Mouse (Mus musculus) limb, embryonic 11.5 days (tissue): ENCODE measurements at regions not wholly inside any gene's neighbourhood (a gene's known extent, or its start where the extent isn't known, plus 50 kb on each side); places are given as distances from the start of the nearest gene placed in this dataset.

ENCODE experiments used
- ATAC-seq: fragments of 200-750 bp; cut with Nextera tagmentation; 2 replicates; pipeline ENCODE4 v1.8.0; 2017; ENCODE audit warnings: low read depth; ENCODE audit not compliant: insufficient number of reproducible peaks, low FRiP score, low TSS enrichment
- DNase-seq: peaks from one replicate; pipeline ENCODE4 v3.0.0-alpha.2; 2015; ENCODE audit warnings: low spot score
- H3K27ac ChIP-seq: fragments of 300-500 bp; sonication (generic); replicated peaks from 2 replicates; pipeline ENCODE4 v1.5.1; 2014; ENCODE audit warnings: low read depth, mild to moderate bottlenecking, low read length
- H3K27me3 ChIP-seq: fragments of 300-500 bp; sonication (generic); 2 replicates; pipeline ENCODE4 v1.6.1; 2014; ENCODE audit warnings: mild to moderate bottlenecking, low read length, mixed read lengths; ENCODE audit not compliant: control insufficient read depth, insufficient read depth
- H3K36me3 ChIP-seq: fragments of 300-500 bp; sonication (generic); 2 replicates; pipeline ENCODE4 v1.6.1; 2014; ENCODE audit warnings: mild to moderate bottlenecking, low read length, moderate library complexity, mixed read lengths; ENCODE audit not compliant: control insufficient read depth, insufficient read depth
- H3K4me1 ChIP-seq: fragments of 300-500 bp; sonication (generic); 2 replicates; pipeline ENCODE4 v1.6.1; 2014; ENCODE audit warnings: low read length, mixed read lengths; ENCODE audit not compliant: control insufficient read depth, insufficient read depth
- H3K4me2 ChIP-seq: fragments of 300-500 bp; sonication (generic); 2 replicates; pipeline ENCODE4 v1.6.1; 2014; ENCODE audit warnings: low read depth, mild to moderate bottlenecking, moderate library complexity; ENCODE audit not compliant: severe bottlenecking
- H3K4me3 ChIP-seq: fragments of 300-500 bp; sonication (generic); 2 replicates; pipeline ENCODE4 v1.5.1; 2014; ENCODE audit warnings: low read depth, low read length
- H3K9ac ChIP-seq: fragments of 300-500 bp; sonication (generic); 2 replicates; pipeline ENCODE4 v1.6.1; 2014; ENCODE audit warnings: mild to moderate bottlenecking, low read length
- H3K9me3 ChIP-seq: fragments of 300-500 bp; sonication (generic); 2 replicates; pipeline ENCODE4 v1.6.1; 2016; ENCODE audit warnings: low read length; ENCODE audit not compliant: control insufficient read depth
- WGBS: fragments of 180-500 bp; shearing (Covaris S2); extraction: QIAGEN DNeasy Blood & Tissue Kit; methylation state at CpG from one replicate; pipeline ENCODE4 v1.1.7; 2014; 5-methylcytosine and 5-hydroxymethylcytosine counted together

GRCm38 (mm10) chr9:34348442-34348841, 137.3 kb upstream of the Kirrel3 start:
- ATAC-seq (no peak), DNase-seq (no peak)
- H3K4me1 ChIP-seq, result no peaks in the 10 kb centered on the region
- no peak overlapping the region for H3K27ac ChIP-seq
- H3K9ac ChIP-seq, result no peak overlapping the region
- H3K4me3 ChIP-seq, result no peak overlapping the region
- H3K4me2 ChIP-seq, result no peak overlapping the region
- no peaks in the 10 kb centered on the region for H3K36me3 ChIP-seq
- H3K27me3 ChIP-seq, result no peaks in the 10 kb centered on the region
- no peaks in the 10 kb centered on the region for H3K9me3 ChIP-seq
- 83% methylated on average over 2 of the region's 2 CpGs for WGBS

GRCm38 (mm10) chr9:34349997-34350396, 135.7 kb upstream of the Kirrel3 start:
- no peak overlapping the region for H3K4me3 ChIP-seq
- DNase-seq (no peak), ATAC-seq (no peak)

GRCm38 (mm10) chr9:34353744-34354143, 131.9 kb upstream of the Kirrel3 start:
- no peak for DNase-seq
- no peak overlapping the region for H3K4me3 ChIP-seq
- H3K9me3 ChIP-seq, result no peaks in the 10 kb centered on the region
- H3K4me1 ChIP-seq, result no peaks in the 10 kb centered on the region
- H3K4me2 ChIP-seq, result no peak overlapping the region
- no peak for ATAC-seq
- H3K27ac ChIP-seq, result no peak overlapping the region
- no peaks in the 10 kb centered on the region for H3K36me3 ChIP-seq
- 75% methylated on average over 9 of the region's 9 CpGs for WGBS
- H3K27me3 ChIP-seq, result no peaks in the 10 kb centered on the region
- no peak overlapping the region for H3K9ac ChIP-seq

More at GRCm38 (mm10) chr9:34349997-34350396, 135.7 kb upstream of the Kirrel3 start:
- Histone ChIP-seq H3K27ac (no peak overlapping the region), H3K9ac (no peak overlapping the region), H3K4me2 (no peak overlapping the region), H3K4me1 (no peaks in the 10 kb centered on the region), H3K27me3 (no peaks in the 10 kb centered on the region), H3K9me3 (no peaks in the 10 kb centered on the region), H3K36me3 (no peaks in the 10 kb centered on the region)
- WGBS, result 87% methylated on average over 3 of the region's 3 CpGs

GRCm38 (mm10) chr9:34354723-34355316, 130.9 kb upstream of the Kirrel3 start:
- H3K4me2 ChIP-seq, result no peak overlapping the region
- no peaks in the 10 kb centered on the region for H3K36me3 ChIP-seq
- WGBS, result 81% methylated on average over 6 of the region's 6 CpGs
- no peaks in the 10 kb centered on the region for H3K9me3 ChIP-seq
- no peak overlapping the region for H3K4me3 ChIP-seq
- H3K27ac ChIP-seq, result no peak overlapping the region
- no peaks in the 10 kb centered on the region for H3K4me1 ChIP-seq
- H3K27me3 ChIP-seq, result no peaks in the 10 kb centered on the region
- no peak for ATAC-seq
- H3K9ac ChIP-seq, result no peak overlapping the region
- no peak for DNase-seq

GRCm38 (mm10) chr9:34370686-34371398, 114.9 kb upstream of the Kirrel3 start:
- Histone ChIP-seq H3K4me3 (no peak overlapping the region), H3K27ac (no peak overlapping the region), H3K4me2 (no peak overlapping the region), H3K9me3 (no peaks in the 10 kb centered on the region), H3K27me3 (no peaks in the 10 kb centered on the region), H3K4me1 (no peaks in the 10 kb centered on the region), H3K9ac (no peak overlapping the region), H3K36me3 (no peaks in the 10 kb centered on the region)
- ATAC-seq (no peak), DNase-seq (no peak)
- 65% methylated on average over 4 of the region's 4 CpGs for WGBS

GRCm38 (mm10) chr9:34375187-34375586, 110.5 kb upstream of the Kirrel3 start:
- Histone ChIP-seq H3K36me3 (no peaks in the 10 kb centered on the region), H3K4me2 (no peak overlapping the region), H3K27ac (no peak overlapping the region), H3K4me1 (no peaks in the 10 kb centered on the region), H3K4me3 (no peak overlapping the region), H3K27me3 (no peaks in the 10 kb centered on the region), H3K9ac (no peak overlapping the region), H3K9me3 (no peaks in the 10 kb centered on the region)
- DNase-seq, result no peak
- no peak for ATAC-seq
- WGBS, result 87% methylated on average over 1 of the region's 1 CpGs

GRCm38 (mm10) chr9:34380008-34380407, 105.7 kb upstream of the Kirrel3 start:
- H3K4me2 ChIP-seq, result no peak overlapping the region
- ATAC-seq, result no peak
- no peak overlapping the region for H3K9ac ChIP-seq
- H3K4me1 ChIP-seq, result no peaks in the 10 kb centered on the region
- no peaks in the 10 kb centered on the region for H3K27me3 ChIP-seq
- H3K9me3 ChIP-seq, result no peaks in the 10 kb centered on the region
- no peak overlapping the region for H3K27ac ChIP-seq
- H3K36me3 ChIP-seq, result no peaks in the 10 kb centered on the region
- no peak overlapping the region for H3K4me3 ChIP-seq
- no peak for DNase-seq
- 90% methylated on average over 3 of the region's 3 CpGs for WGBS

- ATAC-seq (no peak), DNase-seq (no peak)
- Histone ChIP-seq H3K9ac (no peak overlapping the region), H3K36me3 (no peaks in the 10 kb centered on the region), H3K27ac (no peak overlapping the region), H3K27me3 (no peaks in the 10 kb centered on the region), H3K4me1 (no peaks in the 10 kb centered on the region), H3K9me3 (no peaks in the 10 kb centered on the region), H3K4me3 (no peak overlapping the region), H3K4me2 (no peak overlapping the region)
- WGBS, result 87% methylated on average over 3 of the region's 3 CpGs
These were observed 104.1 kb upstream of the Kirrel3 start for GRCm38 (mm10) chr9:34381601-34382000.
